Mouse (Mus musculus) kidney, embryonic 15.5 days (tissue): ENCODE measurements around the gene Gm8994. TPM values are rescaled to one million over a fixed set of nuclear protein-coding genes. Genes with fewer than 3 reads are reported as not detected.
"Not testable (repeated sequence)": the region's sequence is repeated elsewhere in the genome, so short reads cannot be mapped to it uniquely, and the experiment has no call there.

Experiments used
- ATAC-seq: fragments of 200-750 bp; cut with Nextera tagmentation; replicated peaks from 2 replicates; pipeline ENCODE4 v1.8.0; 2017; ENCODE audit warnings: moderate TSS enrichment; ENCODE audit not compliant: low FRiP score
- H3K27ac ChIP-seq: fragments of 300-500 bp; sonication (generic); 2 replicates; pipeline ENCODE4 v1.5.1; 2015; ENCODE audit warnings: mild to moderate bottlenecking, inconsistent platforms
- H3K27me3 ChIP-seq: fragments of 300-500 bp; sonication (generic); 2 replicates; pipeline ENCODE4 v1.6.1; 2015; ENCODE audit warnings: inconsistent platforms
- H3K36me3 ChIP-seq: fragments of 300-500 bp; sonication (generic); 2 replicates; pipeline ENCODE4 v1.6.1; 2015; ENCODE audit warnings: inconsistent platforms
- H3K4me1 ChIP-seq: fragments of 300-500 bp; sonication (generic); 2 replicates; pipeline ENCODE4 v1.6.1; 2015; ENCODE audit warnings: inconsistent platforms
- H3K4me2 ChIP-seq: fragments of 300-500 bp; sonication (generic); 2 replicates; pipeline ENCODE4 v1.6.1; 2015; ENCODE audit warnings: moderate library complexity, mild to moderate bottlenecking, inconsistent platforms
- H3K4me3 ChIP-seq: fragments of 300-500 bp; sonication (generic); replicated peaks from 2 replicates; pipeline ENCODE4 v1.5.1; 2015; ENCODE audit warnings: mild to moderate bottlenecking, inconsistent platforms
- H3K9ac ChIP-seq: fragments of 300-500 bp; sonication (generic); 2 replicates; pipeline ENCODE4 v1.6.1; 2015; ENCODE audit warnings: mild to moderate bottlenecking, inconsistent platforms
- H3K9me3 ChIP-seq: fragments of 300-500 bp; sonication (generic); replicated peaks from 2 replicates; pipeline ENCODE4 v1.6.1; 2016; ENCODE audit warnings: inconsistent platforms
- WGBS: fragments of 180-500 bp; shearing (Covaris S2); methylation state at CpG from one replicate; pipeline ENCODE4 v1.1.7; 2015; ENCODE audit warnings: mixed read lengths; 5-methylcytosine and 5-hydroxymethylcytosine counted together
- polyA plus RNA-seq: library from polyadenylated mRNA; unstranded; fragments of >200 nt; fragmentation: Nextera tagmentation; extraction: Ambion mirVana; gene quantifications from 2 replicates; pipeline ENCODE4 v1.2.1, GENCODE M21; 2015

Gm8994 gene
- polyA plus RNA-seq, 1 experiment from 2014 or later, result not detected

DNA sequence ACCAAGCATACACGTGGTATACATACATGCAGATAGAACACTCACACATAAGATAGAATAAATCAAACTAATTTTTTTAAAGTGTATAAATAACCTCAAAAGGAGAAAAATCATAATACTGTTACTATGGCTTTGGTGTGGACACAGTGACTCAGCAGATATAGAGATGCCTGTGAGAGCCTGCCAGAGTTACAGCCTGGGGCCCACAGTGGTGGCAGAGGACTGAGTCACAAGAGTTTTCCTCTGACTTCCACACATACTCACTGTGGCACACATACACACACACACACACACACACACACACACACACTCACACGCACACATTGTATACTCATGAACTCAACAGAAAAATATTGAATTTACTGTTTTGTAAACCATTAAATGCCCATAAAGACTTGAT is 17.9 kb upstream of the Gm8994 start:
- no peaks in the 10 kb centered on the region for H3K4me1 ChIP-seq
- no peak overlapping the region for H3K9ac ChIP-seq
- H3K27ac ChIP-seq, result no peak overlapping the region
- H3K9me3 ChIP-seq, result no peaks in the 10 kb centered on the region
- H3K4me2 ChIP-seq, result no peak overlapping the region
- no peaks in the 10 kb centered on the region for H3K27me3 ChIP-seq
- H3K36me3 ChIP-seq, result no peaks in the 10 kb centered on the region
- ATAC-seq, result no peak
- 89% methylated on average over 2 of the region's 2 CpGs for WGBS
- no peak overlapping the region for H3K4me3 ChIP-seq

DNA sequence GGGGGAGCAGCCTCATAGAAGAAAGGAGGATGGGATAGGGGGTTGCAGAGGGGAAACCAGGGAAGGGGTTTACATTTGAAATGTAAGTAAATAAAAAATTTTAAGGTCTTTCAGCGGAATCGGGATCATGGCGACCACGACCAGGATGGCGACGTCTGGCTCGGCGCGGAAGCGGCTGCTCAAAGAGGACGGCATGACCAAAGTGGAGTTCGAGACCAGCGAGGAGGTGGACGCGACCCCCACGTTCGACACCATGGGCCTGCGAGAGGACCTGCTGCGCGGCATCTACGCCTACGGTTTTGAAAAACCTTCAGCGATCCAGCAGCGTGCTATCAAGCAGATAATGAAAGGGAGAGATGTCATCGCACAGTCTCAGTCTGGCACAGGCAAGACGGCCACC is 1.1 kb downstream of the Gm8994 start:
- H3K27me3 ChIP-seq, H3K36me3 ChIP-seq, H3K4me2 ChIP-seq, H3K27ac ChIP-seq, ATAC-seq, H3K9me3 ChIP-seq, H3K9ac ChIP-seq, H3K4me1 ChIP-seq, H3K4me3 ChIP-seq: not testable (repeated sequence)
- WGBS, result 96% methylated on average over 26 of the region's 26 CpGs

DNA sequence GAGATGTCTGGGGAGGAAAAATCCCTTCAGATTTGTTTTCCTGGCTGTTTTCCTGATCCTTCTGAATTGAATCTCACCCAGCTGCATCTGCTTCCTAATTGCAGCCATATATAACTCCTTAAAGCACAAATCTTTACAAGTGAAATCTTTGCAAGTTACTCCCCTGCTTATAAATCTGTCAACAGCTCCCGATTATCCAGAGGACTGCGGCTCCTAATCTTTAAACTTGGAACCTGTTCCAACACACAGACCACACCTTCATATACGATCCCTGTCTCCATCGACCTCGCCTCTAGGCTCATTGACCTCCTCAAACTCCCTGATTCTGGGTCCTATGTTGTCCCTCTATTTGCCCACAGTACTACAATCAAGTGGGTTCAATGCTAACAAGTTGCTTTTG is 13.3 kb downstream of the Gm8994 start:
- no peak overlapping the region for H3K4me2 ChIP-seq
- WGBS, result 32% methylated on average over 5 of the region's 5 CpGs
- no peak overlapping the region for H3K4me3 ChIP-seq
- H3K9me3 ChIP-seq, result no peaks in the 10 kb centered on the region
- no peaks in the 10 kb centered on the region for H3K36me3 ChIP-seq
- H3K27ac ChIP-seq, result no peak overlapping the region
- H3K9ac ChIP-seq, result no peak overlapping the region
- no peaks in the 10 kb centered on the region for H3K27me3 ChIP-seq
- H3K4me1 ChIP-seq, result no peaks in the 10 kb centered on the region
- ATAC-seq, result no peak

DNA sequence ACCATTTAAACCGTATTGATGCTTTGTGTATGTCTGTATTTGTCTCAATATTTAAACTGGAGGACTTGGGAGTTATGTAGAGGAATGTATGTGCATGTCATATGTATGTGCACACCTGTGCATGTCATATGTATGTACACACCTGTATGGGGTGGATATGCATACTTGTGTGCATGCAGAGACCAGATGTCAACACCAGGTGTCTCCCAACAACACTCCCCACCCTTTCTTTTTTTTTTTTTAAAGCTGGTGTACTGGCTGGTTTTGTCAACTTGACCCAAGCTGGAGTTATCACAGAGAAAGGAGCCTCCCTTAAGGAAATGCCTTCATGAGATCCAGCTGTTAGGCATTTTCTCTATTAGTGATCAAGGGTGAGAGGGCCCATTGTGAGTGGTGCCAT is 13.8 kb downstream of the Gm8994 start:
- H3K9me3 ChIP-seq, result no peaks in the 10 kb centered on the region
- H3K9ac ChIP-seq, result no peak overlapping the region
- no peak overlapping the region for H3K4me2 ChIP-seq
- ATAC-seq, result no peak
- H3K4me1 ChIP-seq, result no peaks in the 10 kb centered on the region
- no peaks in the 10 kb centered on the region for H3K36me3 ChIP-seq
- H3K27ac ChIP-seq, result no peak overlapping the region
- no peaks in the 10 kb centered on the region for H3K27me3 ChIP-seq
- 77% methylated on average over 1 of the region's 1 CpGs for WGBS
- no peak overlapping the region for H3K4me3 ChIP-seq

DNA sequence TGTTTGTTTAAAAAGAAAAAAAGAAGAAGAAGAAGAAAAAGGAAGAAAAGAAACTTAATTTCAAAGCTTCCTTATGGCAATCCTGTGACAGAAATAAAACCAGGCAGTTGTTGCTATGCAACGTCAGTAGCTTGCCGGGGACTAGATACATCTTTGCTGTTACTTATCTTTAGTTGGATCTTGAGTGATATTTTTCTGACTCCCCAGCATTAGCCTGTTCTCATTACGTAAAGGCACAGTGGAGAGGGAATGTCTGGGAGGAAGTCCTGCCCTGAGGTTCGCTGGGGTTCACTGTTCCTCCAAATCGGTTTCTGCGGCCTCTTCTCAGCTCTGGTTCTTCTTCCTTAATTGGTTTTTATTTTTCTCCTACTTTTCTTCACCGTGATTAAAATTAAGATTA is 16.5 kb downstream of the Gm8994 start:
- Histone ChIP-seq H3K4me1 (peaks cover 7% of the 10 kb centered on the region; the same call in 1 of the 2 replicates), H3K9me3 (no peaks in the 10 kb centered on the region), H3K27me3 (no peaks in the 10 kb centered on the region), H3K4me2 (no peak overlapping the region), H3K27ac (no peak overlapping the region), H3K9ac (no peak overlapping the region), H3K4me3 (no peak overlapping the region), H3K36me3 (no peaks in the 10 kb centered on the region)
- no peak for ATAC-seq
- WGBS, result 80% methylated on average over 7 of the region's 7 CpGs

DNA sequence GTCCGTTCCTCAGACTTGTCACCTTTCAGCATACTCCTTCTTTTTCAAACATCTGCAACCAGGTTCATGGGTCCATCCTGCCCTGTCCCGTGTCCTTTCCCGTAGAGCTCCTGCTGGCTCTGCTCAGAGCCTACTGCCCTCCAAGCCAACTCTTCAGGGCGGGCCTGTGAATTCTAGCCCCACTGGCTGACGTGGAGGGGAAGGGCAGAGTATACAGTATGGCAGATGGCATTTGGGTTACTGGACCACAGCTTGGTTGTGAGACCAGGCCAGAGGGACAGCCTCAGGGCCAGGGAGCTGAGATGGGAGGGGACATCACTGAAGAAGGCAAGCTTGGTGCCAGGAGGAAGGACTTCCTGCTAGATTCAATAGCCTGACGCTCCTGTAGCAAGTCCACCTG is 17.7 kb downstream of the Gm8994 start:
- Histone ChIP-seq H3K9me3 (no peaks in the 10 kb centered on the region), H3K4me1 (peaks cover 7% of the 10 kb centered on the region; the same call in 1 of the 2 replicates), H3K4me3 (no peak overlapping the region), H3K36me3 (no peaks in the 10 kb centered on the region), H3K27me3 (no peaks in the 10 kb centered on the region), H3K4me2 (no peak overlapping the region), H3K27ac (no peak overlapping the region), H3K9ac (no peak overlapping the region)
- ATAC-seq, result no peak
- WGBS, result 92% methylated on average over 6 of the region's 6 CpGs

DNA sequence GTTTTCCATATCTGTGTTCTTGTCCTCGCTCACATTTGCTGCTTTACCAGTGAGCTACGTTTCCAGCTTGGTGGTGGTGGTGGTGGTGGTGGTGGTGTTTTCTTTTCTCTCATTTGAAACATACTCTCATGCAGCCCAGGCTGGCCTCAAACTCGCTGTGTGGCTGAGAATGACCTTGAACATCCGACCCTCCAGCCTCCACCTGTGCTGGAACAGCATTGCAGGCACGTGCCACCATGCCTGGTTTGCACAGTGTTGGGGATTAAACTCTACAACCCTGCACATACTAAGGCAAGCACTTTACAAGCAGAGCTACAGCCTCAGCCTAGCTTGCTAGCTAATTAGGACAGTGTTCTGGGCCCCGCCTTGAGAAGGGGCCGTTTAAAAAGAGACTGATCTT is 18.3 kb downstream of the Gm8994 start:
- Histone ChIP-seq H3K36me3 (no peaks in the 10 kb centered on the region), H3K9me3 (no peaks in the 10 kb centered on the region), H3K27me3 (no peaks in the 10 kb centered on the region), H3K9ac (no peak overlapping the region), H3K4me3 (no peak overlapping the region), H3K4me2 (no peak overlapping the region), H3K4me1 (peaks cover 7% of the 10 kb centered on the region; the same call in 1 of the 2 replicates), H3K27ac (no peak overlapping the region)
- WGBS, result 84% methylated on average over 7 of the region's 7 CpGs
- no peak for ATAC-seq

DNA sequence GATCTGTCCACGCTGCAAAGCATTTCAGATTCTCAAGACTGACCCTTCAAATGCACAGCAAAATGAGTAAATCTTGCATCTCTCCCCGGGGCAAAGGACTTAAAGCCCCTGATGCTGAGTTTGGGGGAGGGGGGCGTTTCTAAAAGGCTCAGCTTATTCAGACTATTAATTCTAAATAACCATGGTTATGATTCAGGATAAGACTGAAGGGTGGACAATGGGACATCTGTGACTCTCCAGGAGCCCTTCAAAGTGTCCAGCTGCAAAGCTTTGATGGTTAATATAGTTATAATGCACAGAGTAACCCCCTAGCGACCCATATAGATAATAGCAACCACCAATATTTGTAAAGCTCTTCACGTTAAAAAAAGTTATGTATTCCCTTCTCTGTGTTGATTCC is 19.7 kb downstream of the Gm8994 start:
- H3K27me3 ChIP-seq, result no peaks in the 10 kb centered on the region
- peaks cover 9% of the 10 kb centered on the region; the same call in 1 of the 2 replicates for H3K4me1 ChIP-seq
- H3K9ac ChIP-seq, result no peak overlapping the region
- no peaks in the 10 kb centered on the region for H3K36me3 ChIP-seq
- WGBS, result 72% methylated on average over 5 of the region's 5 CpGs
- H3K27ac ChIP-seq, result no peak overlapping the region
- no peaks in the 10 kb centered on the region for H3K9me3 ChIP-seq
- no peak overlapping the region for H3K4me3 ChIP-seq
- ATAC-seq, result no peak
- H3K4me2 ChIP-seq, result no peak overlapping the region

DNA sequence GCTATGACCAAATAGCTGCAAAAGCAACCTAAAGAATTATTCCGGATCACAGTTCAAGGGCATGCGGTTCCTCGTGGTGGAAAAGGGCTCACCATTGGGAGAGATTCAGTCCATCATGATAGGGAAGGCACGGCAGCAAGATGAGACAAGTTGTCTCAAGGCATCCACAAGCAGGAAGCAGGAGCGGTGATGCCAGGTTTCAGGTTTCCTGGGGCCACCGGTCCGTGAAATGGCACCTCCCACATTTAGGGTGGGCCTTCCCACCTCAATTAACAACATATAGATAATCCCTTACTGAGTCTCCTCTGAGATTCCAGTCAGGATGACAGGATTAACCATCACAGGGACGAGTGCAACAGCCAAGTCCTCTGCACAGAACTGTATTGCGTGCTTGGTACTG is 20.3 kb downstream of the Gm8994 start:
- H3K9me3 ChIP-seq, result no peaks in the 10 kb centered on the region
- H3K27me3 ChIP-seq, result no peaks in the 10 kb centered on the region
- no peak overlapping the region for H3K27ac ChIP-seq
- no peak overlapping the region for H3K9ac ChIP-seq
- no peak overlapping the region for H3K4me3 ChIP-seq
- WGBS, result 42% methylated on average over 9 of the region's 9 CpGs
- peaks cover 9% of the 10 kb centered on the region; the same call in 1 of the 2 replicates for H3K4me1 ChIP-seq
- ATAC-seq, result 0 out of 2 replicates have a peak, but pooled peaks have one; percentile 13
- H3K36me3 ChIP-seq, result no peaks in the 10 kb centered on the region
- H3K4me2 ChIP-seq, result no peak overlapping the region

DNA sequence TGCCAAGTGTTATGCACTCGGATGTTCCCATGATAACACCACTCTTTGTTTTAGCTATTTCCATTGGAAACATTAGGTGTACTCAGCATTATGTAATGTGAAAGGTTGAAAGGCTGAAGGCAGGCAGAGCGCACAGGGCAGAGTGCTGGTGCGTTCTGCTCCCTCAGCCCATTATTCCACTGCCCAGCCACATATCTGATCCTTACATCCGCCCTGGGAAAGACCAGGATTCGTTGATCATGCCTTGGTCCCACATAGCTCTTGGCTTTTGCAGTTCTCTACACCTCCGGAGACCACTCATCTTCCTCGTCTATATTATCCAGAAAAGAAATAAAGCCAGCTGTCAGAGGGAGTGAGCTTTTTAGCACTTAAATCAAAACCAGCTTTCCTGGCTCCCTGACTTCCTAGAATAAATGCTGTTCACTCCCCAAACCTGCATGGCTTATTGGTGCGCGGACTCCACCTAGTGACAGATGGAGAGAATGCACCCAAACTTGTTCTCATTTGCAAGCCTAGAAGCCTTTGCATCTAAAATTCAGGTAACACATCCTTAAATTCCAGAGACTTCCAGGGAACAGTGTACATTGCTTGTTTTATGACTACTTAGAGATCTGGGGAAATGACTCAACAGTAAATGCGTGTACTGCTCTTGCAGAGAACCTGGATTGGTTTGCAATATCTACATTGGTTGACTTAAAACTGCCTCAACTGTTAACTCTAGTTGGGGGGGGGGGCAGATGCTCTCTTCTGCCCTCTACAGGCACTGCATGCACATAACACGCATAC is 26.3 kb downstream of the Gm8994 start:
- 0 out of 2 replicates have a peak, but pooled peaks have one; percentile 16 for ATAC-seq
- 0 out of 2 replicates have a peak, but pooled peaks cover 3% of the 10 kb centered on the region for H3K27me3 ChIP-seq
- H3K27ac ChIP-seq, result no peak overlapping the region
- H3K4me3 ChIP-seq, result no peak overlapping the region
- H3K9me3 ChIP-seq, result no peaks in the 10 kb centered on the region
- H3K36me3 ChIP-seq, result no peaks in the 10 kb centered on the region
- 0 out of 2 replicates have a peak, but pooled peaks cover 2% of the 10 kb centered on the region for H3K4me1 ChIP-seq
- WGBS, result 35% methylated on average over 11 of the region's 11 CpGs
- no peak overlapping the region for H3K9ac ChIP-seq
- H3K4me2 ChIP-seq, result 0 out of 2 replicates have a peak overlapping the region, but pooled peaks have one; percentile 22

DNA sequence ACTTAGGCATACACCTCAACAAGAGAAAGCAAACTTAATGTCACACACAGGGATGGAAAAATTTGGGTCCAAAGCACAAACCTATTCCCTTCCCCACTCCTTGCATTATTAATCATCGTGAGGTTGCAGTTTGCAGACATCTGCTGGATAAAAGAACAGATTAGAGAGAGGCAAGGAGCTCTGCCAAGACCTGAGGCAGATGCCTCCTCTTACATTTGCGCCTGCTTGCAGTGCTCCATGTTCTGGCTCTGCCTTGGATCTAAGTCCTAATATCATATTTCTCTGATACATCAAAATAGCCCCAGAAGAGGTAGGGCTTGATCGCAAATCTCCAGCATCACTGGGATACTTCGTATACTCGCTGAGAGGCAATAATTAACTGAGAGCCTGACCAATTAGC is 31.1 kb downstream of the Gm8994 start:
- Histone ChIP-seq H3K27ac (no peak overlapping the region), H3K4me1 (no peaks in the 10 kb centered on the region), H3K36me3 (no peaks in the 10 kb centered on the region), H3K9ac (no peak overlapping the region), H3K4me3 (no peak overlapping the region), H3K9me3 (no peaks in the 10 kb centered on the region), H3K27me3 (0 out of 2 replicates have a peak, but pooled peaks cover under 1% of the 10 kb centered on the region), H3K4me2 (no peak overlapping the region)
- no peak for ATAC-seq
- 59% methylated on average over 5 of the region's 5 CpGs for WGBS

DNA sequence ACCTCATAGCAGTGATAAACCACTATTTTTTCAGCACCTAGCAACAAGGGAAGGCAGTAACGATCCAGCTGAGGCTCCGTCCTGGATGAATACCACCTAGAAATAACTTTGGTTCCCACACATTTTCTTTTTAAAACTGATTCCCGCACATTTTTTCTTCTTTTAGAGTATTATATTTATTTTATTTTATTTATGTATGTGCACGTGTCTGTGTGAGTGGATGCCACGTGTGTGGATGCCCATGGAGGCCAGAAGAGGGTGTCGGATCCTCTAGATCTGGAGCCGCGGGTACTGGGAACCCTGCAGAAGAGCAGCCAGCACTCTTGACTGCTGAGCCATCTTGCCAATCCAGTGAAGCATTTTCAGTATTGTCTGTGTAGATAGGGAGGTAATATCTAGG is 36.0 kb downstream of the Gm8994 start:
- Histone ChIP-seq H3K36me3 (no peaks in the 10 kb centered on the region), H3K27me3 (no peaks in the 10 kb centered on the region), H3K27ac (no peak overlapping the region), H3K4me1 (no peaks in the 10 kb centered on the region), H3K4me3 (no peak overlapping the region), H3K9ac (no peak overlapping the region), H3K9me3 (no peaks in the 10 kb centered on the region), H3K4me2 (no peak overlapping the region)
- 90% methylated on average over 8 of the region's 8 CpGs for WGBS
- ATAC-seq, result no peak

DNA sequence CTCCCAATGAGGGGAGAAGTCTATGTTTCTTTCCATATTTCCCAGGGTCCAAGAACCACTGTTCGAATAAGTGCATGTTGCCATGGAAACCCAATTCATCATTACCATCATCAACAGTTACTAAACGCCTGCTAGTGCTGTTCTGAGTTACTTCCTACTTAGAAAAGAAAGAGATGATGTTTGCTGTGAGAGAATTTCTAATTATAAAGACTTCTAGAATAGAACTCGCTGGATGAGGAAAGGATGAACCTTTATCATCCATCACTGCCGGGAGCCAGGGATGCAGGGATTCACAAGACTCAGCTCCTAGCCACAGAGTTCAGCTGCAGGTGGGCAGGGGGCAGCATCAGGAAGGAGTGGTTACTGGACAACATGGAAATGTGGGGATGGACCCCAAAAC is 36.7 kb downstream of the Gm8994 start:
- H3K9ac ChIP-seq, result no peak overlapping the region
- H3K4me2 ChIP-seq, result no peak overlapping the region
- no peaks in the 10 kb centered on the region for H3K36me3 ChIP-seq
- 83% methylated on average over 4 of the region's 4 CpGs for WGBS
- no peaks in the 10 kb centered on the region for H3K4me1 ChIP-seq
- H3K9me3 ChIP-seq, result no peaks in the 10 kb centered on the region
- no peak overlapping the region for H3K4me3 ChIP-seq
- no peak overlapping the region for H3K27ac ChIP-seq
- no peaks in the 10 kb centered on the region for H3K27me3 ChIP-seq
- ATAC-seq, result no peak
